Mouse (Mus musculus) E14TG2a.4 (cell line): Measurements from ENCODE around the gene Tefm.

Experiments used
- CTCF ChIP-seq: conservative IDR thresholded peaks from 2 replicates; pipeline ENCODE4 v1.5.1; 2014; ENCODE audit warnings: low read length
- NANOG ChIP-seq: IDR thresholded peaks from 2 replicates; pipeline ENCODE4 v1.6.1; 2014; ENCODE audit warnings: borderline replicate concordance, low read length, mixed read lengths

DNA sequence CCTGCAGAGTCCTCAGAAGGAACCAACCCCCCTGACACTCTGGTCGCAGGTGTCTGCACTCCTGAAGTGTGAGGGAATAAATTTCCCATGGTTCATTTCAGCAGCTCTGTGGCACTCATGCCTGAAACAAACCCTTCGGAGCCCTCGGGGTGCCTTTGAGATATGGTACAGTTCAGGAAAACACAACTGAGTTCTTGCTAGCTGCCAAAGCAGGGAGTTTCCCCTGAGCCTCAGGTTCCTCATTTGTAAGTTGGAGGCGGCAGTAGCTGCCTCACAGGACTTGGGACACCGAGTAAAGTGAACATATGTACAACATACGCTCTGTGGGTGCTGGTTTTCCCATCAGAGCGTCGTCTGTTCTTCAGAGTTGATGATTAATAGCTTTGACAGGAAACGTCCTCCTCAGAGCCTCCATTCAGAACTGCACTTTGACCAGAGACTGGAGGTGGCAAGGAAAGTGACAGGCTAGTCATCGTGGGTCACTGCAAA is 3.9 kb upstream of the Tefm start:
- no peak for TF ChIP-seq CTCF
- no peak for TF ChIP-seq NANOG
